Mouse (Mus musculus) CD4-positive naive resting alpha-beta T cell, adult 57 days (primary cell): ENCODE measurements around the gene Zfpl1. TPM values are rescaled to one million over a fixed set of nuclear protein-coding genes. Genes with fewer than 3 reads are reported as not detected.

Experiments
- total RNA-seq: library from RNA; stranded (reverse); gene quantifications from one replicate; pipeline ENCODE4 v1.2.4, GENCODE M21; 2023

The Zfpl1 gene
- total RNA-seq = 62.2 TPM

DNA sequence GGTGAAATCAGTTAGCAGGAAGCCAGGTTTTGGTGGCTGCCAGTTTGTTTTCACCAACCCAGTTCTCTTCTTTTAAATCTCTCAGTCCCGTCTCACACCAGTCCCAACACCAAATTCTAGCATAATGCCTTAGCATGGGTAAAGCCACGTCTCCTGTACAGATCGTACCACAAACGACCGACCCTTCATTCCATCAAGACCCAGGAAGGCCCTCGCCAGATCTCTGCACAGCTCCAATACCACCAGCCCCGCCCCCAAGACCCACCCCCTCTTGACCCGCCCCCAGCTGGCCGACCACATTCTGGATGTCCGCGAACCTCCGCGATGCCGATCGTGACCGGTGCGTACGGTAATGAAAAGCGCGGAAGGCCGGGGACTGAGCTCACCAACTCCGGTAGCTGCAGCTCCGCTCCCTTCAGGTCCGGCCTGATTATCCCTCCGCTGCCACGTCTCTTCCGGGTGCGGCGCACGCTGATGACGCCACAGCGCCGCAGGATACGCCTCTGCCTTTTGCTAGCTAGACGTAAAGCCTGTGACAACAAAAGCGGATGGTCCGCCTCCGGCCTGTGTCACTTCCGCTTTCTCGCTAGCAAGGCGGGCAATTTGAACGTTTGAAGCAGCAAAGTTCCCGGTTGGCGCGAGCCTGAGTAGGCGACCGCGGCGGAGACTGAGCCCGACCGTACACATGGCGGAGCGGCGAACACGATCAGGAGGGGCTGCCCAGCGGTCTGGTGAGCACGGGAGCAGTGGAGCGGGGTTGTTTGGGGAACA is at the start of gene Zfpl1, which contains the start of gene Cdca5:
Zfpl1 (minus strand) TSS at position 479 of the 771 bp plus-strand sequence.
Cdca5 (plus strand) TSS at position 506 of the 771 bp plus-strand sequence.

DNA sequence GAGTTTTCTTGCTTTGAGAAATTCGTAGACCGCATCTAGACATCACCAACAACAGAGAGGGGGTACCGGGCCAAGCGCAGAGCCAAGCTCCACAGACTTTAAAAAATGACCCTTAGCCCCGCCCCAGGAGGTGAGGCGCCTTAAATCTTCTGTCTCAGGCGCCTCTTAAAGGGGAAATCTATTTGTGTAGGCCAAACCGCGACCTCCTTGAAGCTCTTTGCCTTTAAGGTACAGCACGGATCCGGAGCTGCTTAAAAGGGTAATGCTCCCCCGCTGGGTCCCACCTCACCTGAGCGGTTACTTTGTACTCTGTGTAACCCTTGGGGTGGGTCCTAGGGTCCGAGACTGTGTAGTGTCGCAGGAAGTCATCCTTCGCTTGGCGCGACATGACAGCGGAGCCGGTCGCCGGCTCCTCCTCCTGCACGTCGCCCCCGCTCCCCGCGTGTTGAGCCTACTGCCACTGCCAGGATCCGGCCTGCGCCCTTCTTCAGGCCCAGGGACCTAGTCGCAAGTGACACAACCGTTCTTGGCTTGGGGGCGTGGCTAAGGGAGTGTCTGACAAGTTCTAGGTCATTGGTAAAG is 43.1 kb upstream of the Zfpl1 start, which contains the start of gene Snx15:
Snx15 (minus strand) TSS at position 545 of the 582 bp plus-strand sequence.

DNA sequence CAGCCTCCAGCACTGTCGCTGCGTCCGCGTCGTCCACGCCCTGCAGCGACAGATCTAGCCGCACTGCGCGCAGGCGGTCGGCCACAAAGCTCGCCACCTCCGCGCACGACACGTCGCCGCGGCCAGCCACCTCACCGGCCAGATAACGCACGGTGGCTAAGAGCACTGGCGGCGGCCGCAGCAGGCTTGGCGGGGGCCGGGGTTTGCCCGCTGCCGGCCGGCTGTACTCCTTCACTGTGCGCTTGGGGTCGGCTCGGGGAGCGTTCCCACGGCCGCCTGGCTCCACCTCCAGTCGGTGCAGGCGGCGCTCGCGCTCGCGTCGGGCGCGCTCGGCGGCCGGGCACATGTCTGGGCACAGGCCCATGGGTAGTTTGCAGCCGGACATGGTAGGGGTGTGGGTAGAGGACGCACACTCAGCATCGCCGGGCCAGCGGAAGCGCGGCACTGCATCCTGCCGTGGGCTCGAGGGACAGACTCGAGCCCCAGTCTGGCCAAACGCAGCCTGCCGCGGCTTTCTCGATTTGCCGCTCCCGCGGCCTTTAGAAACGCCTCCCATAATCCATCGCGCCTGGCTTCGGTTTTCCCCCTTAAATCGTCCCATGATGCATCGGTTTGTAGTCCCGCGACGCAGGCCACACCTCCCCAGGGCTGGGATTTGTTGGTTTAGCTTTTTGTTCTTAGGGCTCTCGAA is 33.4 kb upstream of the Zfpl1 start, which contains the start of gene Sac3d1:
Sac3d1 (minus strand) TSS at position 665 of the 691 bp plus-strand sequence.

DNA sequence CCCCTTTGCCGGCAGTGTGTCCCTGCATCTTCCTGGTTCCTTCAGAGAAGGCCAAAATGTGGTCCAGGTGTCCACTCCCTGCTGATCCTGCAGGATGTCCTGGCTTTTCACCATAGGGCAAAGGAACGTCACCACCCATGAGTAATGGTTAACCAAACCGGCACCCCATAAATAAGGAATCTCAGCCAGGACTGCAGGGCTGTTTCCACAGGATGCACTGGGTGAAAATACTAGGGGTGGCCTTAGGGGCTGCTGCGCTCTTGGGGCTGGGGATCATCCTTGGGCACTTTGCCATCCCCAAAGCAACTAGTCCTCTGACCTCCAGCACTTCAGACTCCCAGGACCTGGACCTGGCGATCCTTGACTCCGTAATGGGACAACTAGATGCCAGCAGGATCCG is 20.8 kb upstream of the Zfpl1 start, which contains the start of gene Naaladl1:
Naaladl1 (plus strand) TSS at position 197 of the 400 bp plus-strand sequence.

DNA sequence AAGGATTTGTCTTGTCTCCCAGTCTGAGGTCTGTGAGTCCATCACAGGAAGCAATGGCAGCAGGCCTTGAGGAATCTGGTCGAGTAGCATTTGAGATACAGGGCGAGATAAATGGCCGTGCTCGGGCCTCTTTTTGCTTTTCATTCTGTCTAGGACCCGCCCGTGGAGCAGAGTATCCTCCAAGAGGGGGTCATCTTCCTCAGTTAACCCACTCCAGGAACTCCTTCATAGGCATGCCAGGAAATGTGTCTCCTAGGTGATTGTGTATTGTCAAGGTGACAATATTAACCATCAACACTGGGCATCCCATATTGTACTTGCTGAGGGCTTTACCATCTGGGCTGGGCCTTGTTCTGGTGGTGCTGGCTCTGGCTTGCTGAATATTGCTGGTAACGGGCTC is 9.4 kb upstream of the Zfpl1 start, which contains the start of gene AC131692.1:
AC131692.1 (plus strand) TSS at position 301 of the 400 bp plus-strand sequence.

DNA sequence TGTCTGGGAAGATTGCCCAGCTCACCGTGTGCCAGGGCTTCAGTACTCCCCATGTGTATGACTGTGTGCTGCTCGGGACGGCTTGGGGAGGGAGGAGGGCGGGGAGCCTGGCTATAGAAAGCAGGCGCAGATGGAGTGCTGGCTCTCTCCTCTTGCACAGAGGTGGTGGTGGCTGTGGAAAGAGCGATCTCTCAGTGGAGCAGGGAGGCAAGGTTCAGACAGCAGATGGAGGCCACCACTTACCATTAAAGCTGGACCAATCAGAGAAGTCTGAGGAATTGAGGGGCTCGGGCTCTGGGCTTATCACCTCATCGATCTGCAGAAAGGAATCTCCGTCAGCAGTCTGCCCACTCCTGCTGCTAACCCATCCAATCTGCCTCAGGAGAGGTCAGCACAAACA is 2.6 kb downstream of the Zfpl1 start, which contains the start of gene Gm28374:
Gm28374 (minus strand) TSS at position 101 of the 400 bp plus-strand sequence.

DNA sequence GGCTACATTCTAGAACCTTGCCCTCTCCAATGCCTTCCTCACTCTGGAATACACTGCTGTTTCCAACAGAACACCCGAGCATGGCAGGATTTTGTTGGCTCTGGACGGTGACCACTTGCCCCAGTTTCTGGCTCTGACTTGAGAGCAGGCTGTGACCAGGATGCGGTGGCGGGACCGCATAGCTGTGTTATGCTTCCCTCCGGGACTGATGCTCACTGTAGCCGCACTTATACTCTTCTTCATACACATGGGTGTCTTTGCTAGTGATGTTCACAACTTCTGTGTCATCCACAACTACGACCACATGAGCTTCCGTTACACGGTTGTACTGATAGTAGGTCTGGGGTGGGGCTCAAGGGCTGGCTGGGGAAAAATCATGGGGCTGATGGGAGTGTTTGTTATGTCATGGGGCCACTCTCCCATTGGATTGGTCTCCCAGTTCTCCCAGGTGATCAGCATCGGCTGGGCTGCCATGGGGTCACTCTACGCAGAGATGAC is 4.7 kb downstream of the Zfpl1 start, which contains the start of gene Tmem262:
Tmem262 (plus strand) TSS at position 51 of the 498 bp plus-strand sequence.

DNA sequence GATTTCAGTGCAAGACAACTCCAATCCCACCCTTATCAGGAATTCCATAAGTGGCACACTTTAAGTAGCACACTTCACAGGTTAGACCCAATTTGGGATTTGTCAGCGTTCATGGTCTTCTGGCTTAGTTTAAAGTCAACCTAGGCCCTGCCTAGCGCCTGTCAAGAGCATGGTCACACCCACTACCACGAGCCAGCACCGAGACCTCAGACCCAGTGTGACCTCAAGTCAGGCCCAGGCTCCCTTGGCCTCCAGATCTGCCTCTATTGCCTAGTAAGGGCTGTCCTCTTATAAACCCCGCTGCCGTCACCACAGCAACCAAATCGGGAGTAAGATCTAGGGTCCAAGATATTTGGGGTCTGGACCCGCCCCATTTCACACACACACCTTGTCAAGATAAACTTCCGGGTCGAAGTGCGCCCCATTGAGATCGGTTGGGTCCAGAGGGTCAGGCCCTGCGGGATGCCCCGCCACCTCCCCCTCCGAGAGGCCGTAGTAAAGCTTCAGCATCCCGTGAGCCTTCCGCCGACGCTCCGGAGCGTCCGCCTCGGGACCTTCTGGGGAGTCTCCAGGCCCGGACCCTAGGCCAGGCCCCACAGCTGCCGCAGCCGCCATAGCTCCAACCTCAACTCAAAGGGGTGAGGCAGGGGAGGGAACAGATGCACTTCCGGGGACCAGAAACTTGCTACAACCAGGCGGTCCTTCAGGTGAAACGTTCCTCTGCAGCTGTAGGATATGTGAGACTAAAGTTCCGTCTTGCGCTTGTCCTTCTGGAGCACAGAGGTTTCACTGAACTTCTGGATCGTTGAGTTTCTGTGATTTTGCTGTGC is 8.0 kb downstream of the Zfpl1 start, which contains the start of gene Vps51:
Vps51 (minus strand) TSS at position 668 of the 830 bp plus-strand sequence.

DNA sequence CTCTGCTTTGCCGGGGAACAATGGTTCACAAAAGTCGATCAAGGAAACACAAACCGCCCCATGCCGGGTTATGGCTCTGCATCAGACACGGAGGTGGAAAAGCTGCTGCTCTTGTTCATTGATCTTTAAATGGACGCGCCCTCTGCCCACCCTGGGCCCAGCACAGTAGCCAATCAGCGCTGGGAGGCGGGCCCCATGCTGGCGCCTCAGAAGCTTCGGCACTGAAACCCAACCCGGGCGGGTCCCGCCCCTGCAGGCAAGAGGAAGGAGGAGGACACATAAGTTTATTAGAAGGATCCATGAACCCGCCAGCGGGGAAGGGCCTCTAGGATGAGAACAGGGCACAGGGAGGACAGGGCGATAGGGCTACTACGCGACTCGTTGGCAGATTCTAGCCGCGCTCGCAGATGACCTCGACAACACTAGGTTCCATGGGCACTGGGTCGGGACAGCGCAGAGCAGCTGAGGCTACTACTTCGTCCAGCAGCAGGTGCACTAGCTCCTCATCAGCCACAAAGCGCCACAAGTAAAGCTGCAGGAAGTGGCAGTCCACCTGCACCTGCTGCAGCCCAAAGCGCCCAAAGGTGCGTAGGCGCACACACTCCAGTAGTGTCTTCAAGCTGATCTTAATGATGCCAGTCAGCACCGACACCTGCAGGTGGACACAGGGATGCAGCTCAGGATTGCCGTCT is 16.9 kb downstream of the Zfpl1 start, which contains the start of gene Tm7sf2:
Tm7sf2 (minus strand) TSS at position 650 of the 692 bp plus-strand sequence.

DNA sequence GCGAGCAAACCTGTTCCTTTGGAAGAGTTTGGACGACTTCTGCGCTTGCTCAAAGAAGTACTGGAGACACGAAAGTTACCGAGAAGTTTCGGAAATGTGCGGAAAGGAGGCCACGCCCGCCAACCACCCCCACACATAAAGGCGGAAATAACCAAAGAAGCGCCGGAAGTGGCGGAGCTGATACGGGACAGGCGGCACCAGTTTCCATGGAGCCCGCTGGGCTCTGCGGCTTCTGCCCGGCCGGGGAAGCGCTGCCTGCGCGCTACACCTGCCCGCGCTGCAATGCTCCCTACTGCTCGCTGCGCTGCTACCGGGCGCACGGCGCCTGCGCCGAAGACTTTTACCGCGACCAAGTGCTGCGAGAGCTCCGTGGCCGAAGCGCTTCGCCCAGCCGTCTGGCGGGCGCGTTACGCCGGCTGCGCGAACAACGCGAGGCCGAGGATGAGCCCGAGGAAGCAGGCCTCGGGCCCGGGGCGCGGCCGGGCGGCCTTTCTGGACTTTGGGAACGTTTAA is 23.7 kb downstream of the Zfpl1 start, which contains the start of gene Znhit2:
Znhit2 (plus strand) TSS at position 172 of the 513 bp plus-strand sequence.

DNA sequence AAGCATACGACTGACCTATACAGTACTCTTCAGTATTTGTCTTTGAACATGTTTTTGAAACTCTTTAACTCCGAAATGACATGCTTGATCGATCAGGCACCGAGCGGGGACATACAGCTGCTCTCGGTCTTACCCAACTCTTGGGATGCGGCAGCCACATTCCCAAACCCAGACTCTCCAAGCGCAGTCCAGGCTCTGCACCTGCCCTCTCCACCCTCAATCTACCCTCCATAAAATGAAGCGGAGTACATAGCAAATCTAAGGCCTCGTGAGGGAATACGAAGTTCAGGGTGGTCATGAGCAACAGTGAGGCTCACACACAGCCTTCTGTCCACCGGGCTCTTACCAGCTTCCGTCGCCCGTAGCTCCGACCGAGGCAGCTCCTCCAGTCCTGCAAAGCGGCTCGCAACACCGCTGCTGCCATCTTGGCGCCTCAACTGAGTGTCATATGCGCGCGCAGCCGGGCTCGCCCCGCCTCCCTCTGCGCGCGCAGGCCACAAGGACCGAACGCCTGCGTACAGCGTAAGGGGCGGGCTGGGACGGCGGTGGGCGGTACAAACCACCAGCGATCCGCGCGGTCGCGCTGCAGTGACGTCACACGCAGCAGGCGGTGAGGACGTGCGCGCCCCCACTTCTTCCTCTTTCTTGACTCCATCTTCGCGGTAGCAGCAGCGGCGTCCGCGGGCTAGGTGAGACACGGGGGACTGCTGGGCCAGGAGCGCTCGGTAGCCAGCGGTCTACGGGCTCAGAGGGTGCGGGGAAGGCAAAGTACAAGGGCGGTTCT is 27.3 kb downstream of the Zfpl1 start, which contains the start of the genes Mrpl49 and Fau:
Mrpl49 (minus strand) TSS at position 473 of the 784 bp plus-strand sequence.
Fau (plus strand) TSS at position 532 of the 784 bp plus-strand sequence.

DNA sequence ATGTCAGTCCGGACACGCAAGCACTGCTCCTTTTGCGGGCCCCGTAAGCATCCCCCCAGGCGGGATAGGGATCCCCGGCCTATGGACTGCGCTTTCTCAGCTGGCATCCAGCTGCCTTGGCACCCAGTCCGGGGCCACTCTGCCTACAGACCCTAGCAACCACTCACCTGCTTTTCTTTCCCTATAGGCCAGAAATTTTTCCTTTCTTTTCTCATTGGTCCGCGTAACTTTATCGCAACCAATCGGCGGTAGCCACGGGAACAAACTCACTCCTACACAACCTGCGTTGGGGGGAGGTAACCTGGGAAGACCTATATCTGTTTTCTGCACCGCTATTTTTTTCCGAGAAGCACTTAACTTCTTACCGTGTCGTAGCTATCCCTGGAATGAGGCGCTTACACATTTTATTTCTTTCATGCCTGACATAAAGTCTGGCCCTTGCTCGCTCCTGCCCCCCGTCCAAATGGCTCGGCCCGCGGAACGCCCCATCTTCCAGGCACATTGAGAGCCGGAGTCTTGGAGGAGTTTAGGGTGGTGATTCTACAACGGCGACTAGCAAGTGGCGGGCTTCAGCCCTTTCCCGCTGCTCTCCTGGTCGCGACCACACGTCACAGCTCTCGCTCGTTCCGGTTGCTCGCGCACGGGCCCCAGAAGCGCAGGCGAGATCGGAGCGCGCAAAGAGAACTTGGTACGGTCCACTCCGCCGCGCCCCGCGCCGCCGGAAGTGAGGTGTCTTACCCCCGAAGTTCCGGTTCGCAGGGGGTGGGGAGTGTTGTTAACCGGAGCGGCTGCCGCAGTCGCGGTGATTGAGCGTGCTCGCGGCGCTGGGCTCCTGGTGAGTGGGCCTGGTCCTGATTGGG is 38.2 kb downstream of the Zfpl1 start, which contains the start of gene Syvn1:
Syvn1 (plus strand) TSS at position 283 of the 860 bp plus-strand sequence.

Other genes with a start within 250 kb of the Zfpl1 start
- 161 TPM for gene Frmd8, start 209.7 kb downstream of the Zfpl1 start, total RNA-seq
- 29.7 TPM for gene Slc25a45, start 207.1 kb downstream of the Zfpl1 start, total RNA-seq
- 2.4 TPM for gene Tigd3, start 190.8 kb downstream of the Zfpl1 start, total RNA-seq
- 153 TPM for gene Dpf2, start 171.9 kb downstream of the Zfpl1 start, total RNA-seq
- gene Cdc42ep2, start 160.1 kb downstream of the Zfpl1 start, total RNA-seq = 0.38 TPM
- 60.3 TPM for gene Pola2, start 120.8 kb downstream of the Zfpl1 start, total RNA-seq
- gene Slc22a20, start 98.8 kb downstream of the Zfpl1 start, total RNA-seq = not detected
- 129 TPM for gene Capn1, start 69.1 kb downstream of the Zfpl1 start, total RNA-seq
- gene Syvn1, start 38.4 kb downstream of the Zfpl1 start, total RNA-seq = 56.5 TPM
- gene Mrpl49, start 27.2 kb downstream of the Zfpl1 start, total RNA-seq = 21.1 TPM
- 3,183 TPM for gene Fau, start 27.1 kb downstream of the Zfpl1 start, total RNA-seq
- gene Znhit2, start 23.8 kb downstream of the Zfpl1 start, total RNA-seq = 15.9 TPM
- gene Tm7sf2, start 16.6 kb downstream of the Zfpl1 start, total RNA-seq = 18.6 TPM
- 112 TPM for gene Vps51, start 7.7 kb downstream of the Zfpl1 start, total RNA-seq
- gene Tmem262, start 4.9 kb downstream of the Zfpl1 start, total RNA-seq = not detected
- gene Gm28374, start 2.7 kb downstream of the Zfpl1 start, total RNA-seq = 1.7 TPM
- gene Cdca5, start within 50 bp of the Zfpl1 start, total RNA-seq = 0.95 TPM
- gene AC131692.1, start 9.5 kb upstream of the Zfpl1 start, total RNA-seq = not detected
- gene Naaladl1, start 20.8 kb upstream of the Zfpl1 start, total RNA-seq = not detected
- gene Sac3d1, start 33.7 kb upstream of the Zfpl1 start, total RNA-seq = 13.2 TPM
- 33.3 TPM for gene Snx15, start 43.3 kb upstream of the Zfpl1 start, total RNA-seq
- gene Batf2, start 56.0 kb upstream of the Zfpl1 start, total RNA-seq = not detected
- gene Arl2, start 56.6 kb upstream of the Zfpl1 start, total RNA-seq = 26.4 TPM
- not detected for gene Majin, start 99.4 kb upstream of the Zfpl1 start, total RNA-seq
- gene Gpha2, start 141.4 kb upstream of the Zfpl1 start, total RNA-seq = not detected
- gene Ppp2r5b, start 150.9 kb upstream of the Zfpl1 start, total RNA-seq = 26.0 TPM
- gene Atg2a, start 156.7 kb upstream of the Zfpl1 start, total RNA-seq = 188 TPM
- gene Ehd1, start 191.8 kb upstream of the Zfpl1 start, total RNA-seq = 24.4 TPM
- 8.2 TPM for gene Cdc42bpg, start 221.5 kb upstream of the Zfpl1 start, total RNA-seq